Mouse (Mus musculus): ENCODE data around the gene Znrf2.

DNA sequence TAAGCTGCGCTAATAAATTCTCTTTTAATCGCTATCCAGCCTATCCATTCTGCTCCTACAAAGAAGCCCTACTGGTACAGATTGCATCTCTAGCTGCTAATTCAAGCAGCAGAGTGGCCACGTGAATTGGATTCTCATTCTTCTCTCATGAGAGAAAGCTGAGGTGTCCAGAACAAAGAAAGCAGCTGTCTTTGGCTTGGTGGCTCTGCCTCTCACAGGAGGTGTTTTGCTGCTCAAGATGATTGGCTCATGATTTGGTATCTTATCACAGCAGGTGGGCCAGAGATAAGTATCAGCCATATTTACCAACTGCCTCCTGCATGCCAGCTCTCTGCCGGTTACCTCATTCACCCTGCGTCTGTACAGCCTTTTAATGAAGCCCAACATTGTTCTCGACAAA, 34.8 kb upstream of the Znrf2 start:
- TF ChIP-seq CTCF (IDR thresholded peaks at IDR 0.05; ENCODE audit: low read depth) (no peak), EP300 (optimal IDR thresholded peaks at IDR 0.05) (no peak)

Data from stomach, postnatal 0 days (tissue).